Mouse (Mus musculus) C2C12 (cell line): ENCODE data around the gene Thap4.

Experiments used
- CEBPB ChIP-seq: IDR thresholded peaks from one replicate; pipeline ENCODE4 v1.6.1; 2011; ENCODE audit warnings: low read depth, mild to moderate bottlenecking, control low read depth, moderate library complexity
- CTCF ChIP-seq: IDR thresholded peaks from one replicate; pipeline ENCODE4 v1.5.1; 2011; ENCODE audit not compliant: control insufficient read depth, insufficient read depth, insufficient read length
- MAX ChIP-seq: IDR thresholded peaks from one replicate; pipeline ENCODE4 v1.6.1; 2011; ENCODE audit warnings: mild to moderate bottlenecking, control low read depth
- MYOD1 ChIP-seq: IDR thresholded peaks from one replicate; pipeline ENCODE4 v1.6.1; 2011; ENCODE audit warnings: low read depth; ENCODE audit not compliant: control insufficient read depth, insufficient read length
- MYOG ChIP-seq: IDR thresholded peaks from one replicate; pipeline ENCODE4 v1.6.1; 2011; ENCODE audit not compliant: control insufficient read depth, insufficient read length; ENCODE audit errors: extremely low read depth
- USF1 ChIP-seq: IDR thresholded peaks from one replicate; pipeline ENCODE4 v1.6.1; 2011; ENCODE audit warnings: low read depth, mild to moderate bottlenecking, control low read depth, moderate library complexity

- TF ChIP-seq CTCF (no peak), MAX (no peak), MYOG (no peak), USF1 (no peak), CEBPB (no peak), MYOD1 (no peak)
Measured at GRCm38 (mm10) chr1:93751290-93751689, 3.4 kb downstream of the Thap4 start, which contains the start of gene Atg4b.
